Mouse (Mus musculus) hindbrain, embryonic 14.5 days (tissue): ENCODE measurements around the gene Suco. TPM values are rescaled to one million over a fixed set of nuclear protein-coding genes. Genes with fewer than 3 reads are reported as not detected.

Source experiments
- ATAC-seq: fragments of 200-750 bp; cut with Nextera tagmentation; 2 replicates; pipeline ENCODE4 v1.8.0; 2017; ENCODE audit warnings: moderate number of reproducible peaks, mild to moderate bottlenecking, moderate TSS enrichment, moderate library complexity; ENCODE audit not compliant: low FRiP score
- DNase-seq: peaks from one replicate; pipeline ENCODE4 v3.0.0-alpha.2; 2015; ENCODE audit warnings: low spot score
- H3K27ac ChIP-seq: fragments of 300-500 bp; sonication (generic); 2 replicates; pipeline ENCODE4 v1.5.1; 2014; ENCODE audit warnings: mild to moderate bottlenecking, moderate library complexity
- H3K27me3 ChIP-seq: fragments of 300-500 bp; sonication (generic); 2 replicates; pipeline ENCODE4 v1.6.1; 2014; ENCODE audit warnings: mild to moderate bottlenecking, low read length, mixed read lengths; ENCODE audit not compliant: control insufficient read depth, insufficient read depth
- H3K36me3 ChIP-seq: fragments of 300-500 bp; sonication (generic); replicated peaks from 2 replicates; pipeline ENCODE4 v1.6.1; 2014; ENCODE audit not compliant: control insufficient read depth, insufficient read depth
- H3K4me1 ChIP-seq: fragments of 300-500 bp; sonication (generic); replicated peaks from 2 replicates; pipeline ENCODE4 v1.6.1; 2014; ENCODE audit warnings: antibody characterized with exemption, low read length, mixed read lengths; ENCODE audit not compliant: control insufficient read depth, insufficient read depth
- H3K4me2 ChIP-seq: fragments of 300-500 bp; sonication (generic); replicated peaks from 2 replicates; pipeline ENCODE4 v1.6.1; 2014; ENCODE audit warnings: mild to moderate bottlenecking, moderate library complexity
- H3K4me3 ChIP-seq: fragments of 300-500 bp; sonication (generic); replicated peaks from 2 replicates; pipeline ENCODE4 v1.5.1; 2014; ENCODE audit warnings: mild to moderate bottlenecking, low read length
- H3K9ac ChIP-seq: fragments of 300-500 bp; sonication (generic); 2 replicates; pipeline ENCODE4 v1.6.1; 2014
- H3K9me3 ChIP-seq: fragments of 300-500 bp; sonication (generic); 2 replicates; pipeline ENCODE4 v1.6.1; 2016; ENCODE audit warnings: low read length; ENCODE audit not compliant: control insufficient read depth
- WGBS: fragments of 180-500 bp; shearing (Covaris S2); extraction: QIAGEN DNeasy Blood & Tissue Kit; methylation state at CpG from one replicate; pipeline ENCODE4 v1.1.7; 2014; 5-methylcytosine and 5-hydroxymethylcytosine counted together
- polyA plus RNA-seq: library from polyadenylated mRNA; unstranded; fragments of >200 nt; fragmentation: Nextera tagmentation; extraction: Ambion mirVana; gene quantifications from 2 replicates; pipeline ENCODE4 v1.2.1, GENCODE M21; 2014

Suco gene
- polyA plus RNA-seq, 1 experiment from 2014 or later = 25.7 TPM

GRCm38 (mm10) chr1:161896130-161896529 lies 19.6 kb upstream of the Suco start:
- Histone ChIP-seq H3K9me3 (no peaks in the 10 kb centered on the region), H3K27ac (no peak overlapping the region), H3K9ac (no peak overlapping the region), H3K27me3 (no peaks in the 10 kb centered on the region), H3K4me3 (no peak overlapping the region), H3K36me3 (no peaks in the 10 kb centered on the region), H3K4me1 (no peaks in the 10 kb centered on the region), H3K4me2 (no peak overlapping the region)
- 59% methylated on average over 10 of the region's 10 CpGs for WGBS
- no peak for ATAC-seq
- no peak for DNase-seq

- Histone ChIP-seq H3K4me1 (no peaks in the 10 kb centered on the region), H3K9me3 (no peaks in the 10 kb centered on the region), H3K4me2 (no peak overlapping the region), H3K27ac (no peak overlapping the region), H3K9ac (no peak overlapping the region), H3K36me3 (no peaks in the 10 kb centered on the region), H3K27me3 (no peaks in the 10 kb centered on the region), H3K4me3 (no peak overlapping the region)
- DNase-seq = no peak
- no peak for ATAC-seq
- WGBS = 95% methylated on average over 3 of the region's 3 CpGs
These were observed 18.5 kb upstream of the Suco start for GRCm38 (mm10) chr1:161895014-161895413.

GRCm38 (mm10) chr1:161894553-161894952 lies 18.1 kb upstream of the Suco start:
- no peak for ATAC-seq
- Histone ChIP-seq H3K36me3 (no peaks in the 10 kb centered on the region), H3K27me3 (no peaks in the 10 kb centered on the region), H3K9me3 (no peaks in the 10 kb centered on the region), H3K4me2 (no peak overlapping the region), H3K9ac (no peak overlapping the region), H3K27ac (no peak overlapping the region), H3K4me1 (no peaks in the 10 kb centered on the region), H3K4me3 (no peak overlapping the region)
- no peak for DNase-seq
- WGBS = 73% methylated on average over 2 of the region's 2 CpGs

- Histone ChIP-seq H3K27ac (no peak overlapping the region), H3K36me3 (no peaks in the 10 kb centered on the region), H3K27me3 (no peaks in the 10 kb centered on the region), H3K4me3 (no peak overlapping the region), H3K4me2 (no peak overlapping the region), H3K9me3 (no peaks in the 10 kb centered on the region), H3K4me1 (no peaks in the 10 kb centered on the region), H3K9ac (no peak overlapping the region)
- WGBS = 85% methylated on average over 2 of the region's 2 CpGs
- DNase-seq (no peak), ATAC-seq (no peak)
These were observed 17.6 kb upstream of the Suco start for GRCm38 (mm10) chr1:161894126-161894525.

GRCm38 (mm10) chr1:161888823-161889222 lies 12.3 kb upstream of the Suco start:
- ATAC-seq = no peak
- Histone ChIP-seq H3K27me3 (no peaks in the 10 kb centered on the region), H3K27ac (no peak overlapping the region), H3K36me3 (no peaks in the 10 kb centered on the region), H3K4me2 (no peak overlapping the region), H3K4me1 (no peaks in the 10 kb centered on the region), H3K9ac (no peak overlapping the region), H3K4me3 (no peak overlapping the region), H3K9me3 (no peaks in the 10 kb centered on the region)
- 93% methylated on average over 3 of the region's 3 CpGs for WGBS
- no peak for DNase-seq

GRCm38 (mm10) chr1:161887679-161888260 lies 11.3 kb upstream of the Suco start:
- Histone ChIP-seq H3K9me3 (no peaks in the 10 kb centered on the region), H3K4me3 (no peak overlapping the region), H3K36me3 (no peaks in the 10 kb centered on the region), H3K4me2 (no peak overlapping the region), H3K27me3 (no peaks in the 10 kb centered on the region), H3K4me1 (no peaks in the 10 kb centered on the region), H3K9ac (no peak overlapping the region), H3K27ac (no peak overlapping the region)
- WGBS = 89% methylated on average over 12 of the region's 12 CpGs
- ATAC-seq = no peak
- no peak for DNase-seq

- no peak for ATAC-seq
- DNase-seq = no peak
These were observed 9.3 kb upstream of the Suco start for GRCm38 (mm10) chr1:161885762-161886161.

GRCm38 (mm10) chr1:161877580-161878142 lies 1.2 kb upstream of the Suco start:
- WGBS = 25% methylated on average over 5 of the region's 5 CpGs
- DNase-seq = no peak
- no peak for ATAC-seq
- peak overlapping the region; percentile 87 for H3K4me3 ChIP-seq
- peak overlapping the region; percentile 46 for H3K9ac ChIP-seq
- peaks cover 24% of the 10 kb centered on the region for H3K4me1 ChIP-seq
- H3K4me2 ChIP-seq = peak overlapping the region; percentile 60
- H3K9me3 ChIP-seq = no peaks in the 10 kb centered on the region
- no peaks in the 10 kb centered on the region for H3K27me3 ChIP-seq
- H3K27ac ChIP-seq = peak overlapping the region; percentile 55; the same call in 1 of the 2 replicates
- no peaks in the 10 kb centered on the region for H3K36me3 ChIP-seq

More at GRCm38 (mm10) chr1:161885762-161886161, 9.3 kb upstream of the Suco start:
- WGBS = 76% methylated on average over 1 of the region's 1 CpGs
- H3K9me3 ChIP-seq = no peaks in the 10 kb centered on the region
- no peak overlapping the region for H3K9ac ChIP-seq
- H3K36me3 ChIP-seq = no peaks in the 10 kb centered on the region
- no peaks in the 10 kb centered on the region for H3K27me3 ChIP-seq
- no peaks in the 10 kb centered on the region for H3K4me1 ChIP-seq
- H3K27ac ChIP-seq = no peak overlapping the region
- no peak overlapping the region for H3K4me3 ChIP-seq
- H3K4me2 ChIP-seq = no peak overlapping the region

GRCm38 (mm10) chr1:161875706-161876552 lies 553 bp downstream of the Suco start:
- peak; percentile 51 for ATAC-seq
- H3K36me3 ChIP-seq = no peaks in the 10 kb centered on the region
- H3K27me3 ChIP-seq = no peaks in the 10 kb centered on the region
- WGBS = under 1% methylated on average over 31 of the region's 34 CpGs
- H3K9me3 ChIP-seq = no peaks in the 10 kb centered on the region
- H3K4me2 ChIP-seq = peak overlapping the region; percentile 88
- peak overlapping the region; percentile 96 for H3K27ac ChIP-seq
- peak overlapping the region; percentile 94 for H3K9ac ChIP-seq
- peaks cover 24% of the 10 kb centered on the region for H3K4me1 ChIP-seq
- peak overlapping the region; percentile 87 for H3K4me3 ChIP-seq
- peak; percentile 51 for DNase-seq
